Mouse (Mus musculus) right cerebral cortex, postnatal 36 days (tissue): ENCODE measurements at regions not wholly inside any gene's neighbourhood (a gene's known extent, or its start where the extent isn't known, plus 50 kb on each side); places are given as distances from the start of the nearest gene placed in this dataset.

Source experiments
- DNase-seq, 2 experiments: peaks; one replicate each; pipeline ENCODE4 v3.0.0; 2022; ENCODE audit warnings: low spot score in 2 of 2, mixed read lengths in 1 of 2

DNA sequence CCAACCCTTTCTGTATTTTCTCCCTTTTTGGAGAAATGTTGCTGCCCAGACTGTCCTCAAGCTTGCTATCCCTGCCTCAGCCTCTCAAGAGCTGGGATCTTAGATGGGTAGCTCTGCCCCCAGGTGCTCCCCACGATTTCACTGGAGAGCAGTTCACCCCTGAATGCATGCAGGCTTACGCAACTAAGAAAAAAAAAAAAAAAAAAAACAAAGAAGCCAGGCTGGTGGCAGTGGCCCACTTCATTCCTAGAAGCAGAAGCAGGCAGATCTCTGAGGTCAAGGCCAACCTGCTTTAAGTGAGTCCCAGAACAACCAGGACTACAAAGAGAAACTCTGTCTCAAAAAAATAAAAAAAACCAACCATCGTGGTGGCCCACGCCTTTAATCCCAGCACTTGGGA, 51.2 kb upstream of the Fbxo11 start:
- no peak for DNase-seq

DNA sequence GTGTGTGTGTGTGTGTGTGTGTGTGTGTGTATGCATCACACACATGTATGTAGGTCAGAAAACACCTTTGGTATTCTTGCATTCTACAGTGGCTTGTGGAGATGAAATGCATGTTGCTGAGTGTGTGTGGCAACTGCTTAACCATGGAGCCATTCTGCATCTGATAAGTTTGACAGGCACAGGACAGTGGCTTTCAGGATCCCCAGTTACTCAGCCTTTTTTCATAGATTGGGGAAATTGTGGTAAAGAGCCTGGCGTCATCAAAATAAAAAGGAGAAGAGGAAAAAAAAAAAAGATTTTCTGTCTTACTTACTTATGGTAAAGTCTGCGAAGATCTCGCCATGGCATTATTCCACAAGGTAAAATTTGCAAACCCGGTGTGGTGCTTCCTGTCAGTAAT, 53.6 kb upstream of the Fbxo11 start:
- no peak for DNase-seq

DNA sequence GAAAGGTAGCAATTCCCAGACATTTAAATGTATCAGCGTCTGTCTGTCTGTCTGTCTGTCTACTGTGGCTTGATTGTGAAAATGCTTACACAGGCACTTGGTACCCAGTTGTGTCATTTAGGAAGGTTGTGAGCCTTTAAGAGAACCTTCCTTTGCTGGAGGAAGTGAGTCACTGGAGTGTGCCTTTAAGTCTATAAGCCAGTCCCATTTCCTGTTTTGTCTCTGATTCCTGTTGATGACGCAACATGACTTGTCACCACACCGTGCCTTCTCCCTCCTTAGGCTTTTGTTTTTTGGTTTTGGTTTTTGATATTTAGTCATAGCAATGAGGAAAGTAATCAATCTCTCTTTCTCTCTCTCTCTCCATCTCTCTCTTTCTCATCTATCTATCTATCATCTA, 58.6 kb upstream of the Fbxo11 start:
- DNase-seq = no peak

DNA sequence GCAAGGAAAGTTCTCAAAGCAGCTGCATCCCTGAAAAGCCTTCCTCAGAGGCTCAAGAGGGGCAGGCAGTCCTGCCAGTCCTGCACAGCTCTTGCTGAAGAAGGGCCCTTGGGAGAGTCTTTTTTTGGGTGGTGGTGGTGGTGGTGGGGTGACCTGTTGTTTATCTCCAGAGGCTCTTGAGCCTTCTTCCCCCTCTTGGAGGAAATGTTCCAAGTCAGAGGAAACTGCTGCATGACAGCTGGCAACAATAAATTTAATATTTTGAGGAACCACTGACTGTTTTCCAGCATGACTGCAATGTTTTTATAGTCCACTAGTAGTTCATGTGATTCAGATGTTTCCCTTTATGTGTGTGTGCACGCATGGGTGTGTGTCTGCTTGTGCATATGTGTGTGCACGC, 62.0 kb upstream of the Fbxo11 start:
- DNase-seq = no peak

DNA sequence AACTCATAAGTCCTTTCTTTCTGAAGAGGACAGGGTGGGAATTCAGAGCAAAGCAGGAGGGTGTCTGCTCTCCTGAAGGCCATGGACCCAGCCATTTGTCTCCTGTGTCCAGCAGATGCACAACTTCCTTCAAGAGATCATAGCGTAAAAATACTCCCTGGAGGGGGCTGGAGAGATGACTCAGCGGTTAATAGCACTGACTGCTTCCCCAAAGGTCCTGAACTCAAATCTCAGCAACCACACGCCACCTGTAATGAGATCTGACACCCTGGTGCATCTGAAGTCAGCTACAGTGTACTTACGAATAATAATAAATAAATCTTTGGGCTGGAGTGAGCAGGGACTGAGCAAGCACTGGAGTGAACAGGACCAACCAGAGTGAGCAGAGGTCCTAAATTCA, 66.2 kb upstream of the Fbxo11 start:
- no peak for DNase-seq

DNA sequence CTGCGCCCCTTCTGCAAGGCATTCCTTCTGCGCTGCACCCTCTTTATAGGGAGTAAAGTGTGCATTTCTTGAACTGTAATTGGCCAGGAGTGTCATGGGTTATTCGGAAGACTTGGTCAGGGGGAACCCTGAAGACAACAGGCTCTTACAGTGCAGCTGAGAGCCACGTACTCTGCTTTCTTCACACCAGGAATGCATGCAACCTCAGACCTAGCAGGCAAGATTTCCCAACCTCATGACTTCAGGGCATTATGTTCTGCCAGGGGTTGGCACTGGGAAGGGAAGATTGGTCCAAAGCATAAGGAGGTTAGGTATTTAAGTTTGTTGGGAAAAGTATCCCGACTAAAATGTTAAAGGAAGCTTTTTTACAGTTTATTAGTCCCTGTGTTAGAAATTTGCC, 66.9 kb upstream of the Fbxo11 start:
- DNase-seq = no peak

DNA sequence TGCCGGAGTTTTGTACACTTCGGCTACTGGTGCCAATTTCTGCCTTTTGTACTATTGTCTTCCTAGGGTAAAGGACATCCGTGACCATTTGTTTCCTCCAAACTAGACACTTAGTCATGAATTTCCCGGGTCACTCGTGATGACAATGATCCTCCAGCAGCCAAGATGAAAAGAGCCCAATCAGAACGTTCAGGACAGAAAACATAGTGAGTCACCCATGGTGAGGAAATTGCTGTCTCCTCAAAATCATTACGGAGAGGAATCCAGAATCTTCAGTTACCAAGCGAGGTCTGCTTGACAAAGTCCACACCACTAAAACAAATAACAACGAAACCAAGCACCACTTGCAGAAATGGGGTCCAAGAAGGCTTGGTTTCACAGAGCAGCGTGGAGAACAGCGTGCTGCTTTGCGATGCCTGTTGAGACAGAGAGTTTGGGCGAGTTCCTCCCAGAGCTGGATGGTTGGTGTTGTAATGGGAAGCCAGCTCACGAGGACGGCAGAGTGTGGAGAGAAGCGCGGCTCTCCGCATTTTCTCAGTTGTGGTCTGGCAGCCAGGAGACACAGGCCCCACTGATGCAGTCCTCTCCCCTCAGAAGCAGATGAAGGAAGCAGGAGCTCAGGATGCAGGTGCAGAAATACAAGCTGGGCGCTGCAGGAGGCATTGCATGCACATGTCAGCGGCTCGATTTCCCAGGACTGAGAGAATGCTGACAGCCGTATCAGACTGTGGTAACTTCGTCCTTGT, 67.7 kb upstream of the Fbxo11 start:
- no peak for DNase-seq

DNA sequence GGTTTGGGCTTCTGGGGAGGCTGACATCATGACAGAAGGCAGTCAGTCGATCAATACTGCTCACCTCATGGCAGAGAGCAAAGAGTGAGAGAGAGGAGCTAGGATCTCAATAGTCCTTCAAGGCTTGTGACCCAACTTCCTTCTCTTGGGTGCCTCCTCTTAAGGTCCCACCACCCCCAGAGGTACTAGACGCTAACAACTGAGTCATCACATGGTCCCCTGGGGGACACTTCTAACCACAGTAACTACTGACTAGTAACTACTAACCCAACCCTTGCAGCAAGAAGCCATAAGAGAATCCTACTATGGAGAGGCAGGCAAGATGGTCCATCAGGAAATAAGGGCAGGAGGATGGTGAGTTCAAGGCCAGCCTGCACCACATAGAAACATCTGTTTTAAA, 69.5 kb upstream of the Fbxo11 start:
- DNase-seq = no peak

DNA sequence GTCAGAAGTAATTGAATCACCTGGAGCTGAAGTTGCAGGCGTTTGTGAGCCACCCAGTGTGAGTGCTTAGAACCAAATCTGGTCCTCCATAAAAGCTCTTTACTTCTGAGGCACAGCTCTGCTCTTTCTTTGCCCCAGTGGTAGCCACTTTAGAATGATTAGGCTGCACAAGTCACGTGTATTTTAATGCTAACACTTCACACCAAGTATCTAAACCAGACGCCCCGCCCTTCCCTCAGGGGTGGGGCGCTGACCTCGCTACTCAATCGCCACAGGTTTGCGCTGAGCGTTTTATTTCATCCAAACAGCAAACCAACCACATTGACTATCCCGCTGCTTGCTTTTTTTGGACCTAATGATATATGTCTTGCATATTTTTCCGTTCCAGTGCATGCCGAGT, 76.4 kb upstream of the Fbxo11 start:
- no peak for DNase-seq

DNA sequence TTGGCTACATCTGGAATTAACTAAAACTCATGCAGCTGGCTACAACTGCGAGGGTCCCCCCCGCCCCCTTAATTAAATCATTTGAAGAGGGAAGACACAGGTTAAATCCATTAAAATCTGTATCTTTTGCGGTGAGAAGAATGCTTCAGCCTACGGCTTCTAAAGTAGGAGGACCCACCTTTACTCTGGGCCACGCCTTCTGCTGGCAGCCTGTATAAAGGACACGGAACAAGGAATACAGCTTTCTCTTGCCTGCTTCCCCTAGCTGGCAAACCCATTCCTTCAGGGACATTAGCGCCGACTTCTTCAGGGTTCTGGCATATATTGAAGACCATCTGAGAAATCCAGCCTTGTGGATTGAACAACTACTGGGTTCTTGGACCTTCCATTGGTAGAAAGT, 76.9 kb upstream of the Fbxo11 start:
- no peak for DNase-seq

DNA sequence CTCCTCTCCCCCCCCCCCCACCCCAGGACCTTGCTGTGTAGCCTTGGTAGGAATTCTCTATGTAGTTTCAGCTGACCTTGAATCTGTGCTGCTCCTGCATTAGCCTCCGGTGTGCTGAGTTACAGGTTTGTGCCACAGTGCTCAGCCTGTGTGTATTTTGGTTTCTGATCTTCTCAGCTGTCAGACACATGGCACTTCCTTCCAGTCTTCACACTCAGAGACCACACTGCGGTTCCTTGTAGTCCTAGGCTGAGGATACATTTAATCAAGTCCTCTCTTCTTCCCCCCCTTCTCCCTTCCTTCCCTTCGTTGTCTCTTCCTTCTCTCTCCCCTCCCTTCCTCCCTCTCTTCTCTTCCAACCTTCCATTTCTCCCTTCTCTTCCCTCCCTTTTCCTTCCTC, 77.7 kb upstream of the Fbxo11 start:
- DNase-seq = no peak

DNA sequence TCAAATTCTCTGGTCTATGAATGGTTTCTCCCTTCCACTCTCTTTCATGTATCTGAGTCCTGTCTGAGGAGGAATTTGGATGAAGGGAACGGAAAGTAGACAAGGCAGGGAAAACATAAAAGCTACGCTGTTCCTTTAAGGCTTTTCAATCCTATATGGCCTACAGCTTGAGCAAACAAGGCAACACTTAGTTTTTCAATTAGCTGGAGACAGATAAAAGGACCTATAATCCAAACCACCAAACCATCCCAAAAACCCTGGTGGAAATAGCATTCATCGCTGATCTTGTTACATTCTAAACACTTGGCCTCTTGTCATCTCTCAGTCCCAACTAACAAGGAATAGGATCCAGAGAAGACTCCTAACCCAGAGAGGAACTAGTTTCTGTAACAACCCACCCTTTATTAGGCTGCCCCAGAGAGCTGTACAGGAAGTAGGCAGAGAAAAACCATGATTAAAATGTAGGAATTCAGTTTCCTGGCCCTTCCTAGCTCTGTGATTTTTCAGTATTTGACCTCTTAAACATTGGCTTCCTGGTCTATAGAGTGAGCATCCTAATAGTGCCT, 78.4 kb upstream of the Fbxo11 start:
- no peak for DNase-seq

DNA sequence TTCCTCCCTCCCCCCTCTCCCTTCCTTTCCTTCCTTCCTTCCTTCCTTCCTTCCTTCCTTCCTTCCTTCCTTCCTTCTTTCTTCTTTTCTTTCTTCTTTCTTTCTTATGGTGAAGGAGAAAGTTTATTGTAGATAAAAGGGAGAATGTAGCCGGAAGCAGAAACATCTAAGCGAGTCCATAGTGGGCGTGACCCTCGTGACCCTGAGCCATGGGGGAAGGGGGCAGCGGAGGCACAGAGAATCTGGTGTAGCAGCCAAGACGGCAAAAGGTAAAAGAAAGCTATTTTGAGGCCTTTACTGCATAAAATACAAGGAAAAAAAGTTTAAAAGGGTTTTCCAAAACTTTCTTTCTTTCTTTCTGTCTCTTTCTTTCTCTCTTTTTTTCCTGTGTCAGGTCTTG, 93.5 kb upstream of the Fbxo11 start:
- DNase-seq = no peak

DNA sequence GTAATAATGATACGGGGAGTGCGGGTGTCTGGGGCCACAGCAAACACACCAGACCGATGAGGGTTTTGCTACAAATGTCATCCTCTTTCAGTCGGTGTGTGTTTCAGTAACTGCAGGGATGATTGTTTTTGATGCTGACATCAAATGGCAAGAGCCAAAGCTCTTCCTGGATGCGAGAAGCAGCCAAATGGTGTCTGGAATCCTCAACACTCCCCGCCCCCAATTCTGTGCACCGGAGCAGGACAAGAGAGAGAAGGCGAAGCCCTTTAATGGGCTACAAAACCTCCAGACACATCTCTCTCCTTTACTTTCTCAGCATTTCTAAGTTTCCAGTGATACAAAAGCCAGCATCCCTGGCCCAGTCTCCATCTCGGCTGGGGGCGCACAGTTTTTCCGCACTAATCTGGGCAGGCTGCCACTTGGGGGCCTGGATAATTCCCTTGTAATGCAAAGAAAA, 94.1 kb upstream of the Fbxo11 start:
- DNase-seq = no peak

DNA sequence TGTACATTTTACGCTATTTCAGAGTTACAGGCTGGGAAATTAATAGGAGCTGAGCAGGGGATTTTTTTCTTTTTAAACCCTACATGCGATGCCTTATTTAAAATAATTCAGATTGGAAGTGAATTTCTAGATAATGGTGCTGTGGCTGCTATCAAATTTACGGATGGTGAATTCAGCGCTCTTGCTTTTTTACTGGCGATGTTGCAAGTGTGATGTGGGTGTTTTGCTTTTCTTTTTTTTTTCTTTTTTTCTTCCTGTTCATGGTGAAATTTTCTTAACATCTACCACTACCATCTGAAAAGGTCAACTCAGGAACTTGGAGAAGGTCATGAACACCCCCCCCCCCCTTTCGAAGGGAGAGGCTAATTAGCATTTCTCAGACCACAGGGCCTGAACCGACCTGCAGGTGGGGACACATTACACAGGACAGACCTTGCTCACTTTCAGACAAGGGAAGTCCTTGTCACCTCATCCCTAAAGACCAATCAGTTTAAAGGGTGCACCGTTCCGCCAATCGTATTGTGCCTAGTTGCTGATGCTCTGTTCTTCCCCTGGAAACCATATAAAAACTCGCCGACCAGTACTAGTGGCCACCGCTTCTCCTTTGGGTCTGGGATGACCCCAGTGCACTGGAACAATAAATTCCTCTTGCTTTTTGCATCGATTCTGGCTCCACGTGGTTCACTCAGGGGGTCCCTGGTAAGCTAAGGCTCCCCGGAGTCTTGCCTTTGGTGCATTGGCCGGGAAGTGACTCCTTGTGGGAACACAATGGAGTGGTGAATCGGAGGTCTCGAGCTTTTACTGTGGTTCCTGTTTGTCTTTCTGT, 95.0 kb upstream of the Fbxo11 start:
- DNase-seq = no peak

DNA sequence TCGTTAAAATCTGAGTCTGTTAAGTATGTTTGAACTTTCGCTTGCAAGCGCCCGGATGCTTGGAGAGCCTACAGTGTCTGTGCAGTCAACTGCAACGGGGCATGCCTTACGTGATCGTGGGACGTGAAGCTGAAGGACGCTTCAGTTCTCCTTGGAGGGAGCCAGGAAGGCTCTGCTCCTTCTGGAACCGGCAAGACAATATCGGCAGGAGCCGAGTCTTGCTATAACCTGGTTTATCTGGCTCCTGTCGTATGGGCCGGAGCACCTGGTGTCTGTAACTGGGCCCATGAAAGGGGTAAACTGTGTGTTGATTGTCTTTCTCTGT, 95.5 kb upstream of the Fbxo11 start:
- no peak for DNase-seq

DNA sequence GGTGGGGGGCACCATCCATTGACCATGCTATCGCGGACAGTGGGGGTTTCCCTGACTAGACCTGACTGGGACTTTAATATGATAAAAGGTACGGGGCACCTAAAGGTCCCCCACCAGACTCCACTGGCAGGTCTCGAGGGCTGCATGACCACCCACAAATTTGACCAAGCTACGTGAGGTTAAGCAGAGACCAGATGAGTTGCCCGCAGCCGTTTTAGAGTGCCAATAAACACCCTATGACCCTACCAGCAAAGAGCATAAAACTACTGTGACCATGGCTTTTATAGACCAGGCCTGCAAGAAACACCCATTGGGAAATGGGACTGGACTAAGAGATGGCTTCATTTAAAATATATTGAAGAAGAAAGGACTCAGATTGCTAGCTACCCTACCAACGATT, 96.7 kb upstream of the Fbxo11 start:
- no peak for DNase-seq

DNA sequence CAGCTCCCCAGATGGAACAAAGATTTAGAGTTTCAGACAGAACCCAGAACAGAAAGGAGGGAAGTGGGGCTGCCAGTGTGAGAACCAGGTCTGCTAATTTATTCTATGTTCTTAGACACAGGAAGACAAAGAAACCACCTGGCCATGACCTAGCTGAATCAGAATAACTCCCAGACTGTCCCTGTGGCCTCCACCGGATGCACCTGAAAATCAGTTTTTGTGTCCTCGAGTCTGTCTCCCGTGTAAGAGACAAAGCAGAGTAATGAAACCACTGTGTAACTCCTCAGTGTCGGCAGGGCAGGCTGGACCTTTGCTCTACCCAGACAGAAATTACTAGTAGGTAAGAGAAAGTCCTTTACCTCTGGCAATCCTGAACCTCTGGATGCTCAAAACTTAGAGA, 99.7 kb upstream of the Fbxo11 start:
- DNase-seq = no peak

DNA sequence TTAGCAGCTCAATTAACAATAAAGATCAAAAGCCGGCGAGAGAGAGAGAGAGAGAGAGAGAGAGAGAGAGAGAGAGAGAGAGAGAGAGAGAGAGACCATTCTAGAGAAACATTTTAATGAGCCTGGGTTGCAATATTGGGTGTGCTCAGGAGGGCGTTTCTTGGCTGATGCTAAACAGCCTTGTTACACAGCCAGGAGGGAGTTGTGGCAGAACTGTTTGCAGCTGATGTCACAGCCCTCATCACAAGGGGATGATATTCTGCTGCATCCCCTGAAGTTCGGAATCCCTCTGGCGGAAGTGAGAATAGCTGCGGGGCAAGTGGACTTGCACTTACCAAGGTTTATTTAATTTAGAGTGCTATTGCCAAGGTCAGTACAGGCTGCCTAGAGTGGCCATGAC, 100.7 kb upstream of the Fbxo11 start:
- no peak for DNase-seq

DNA sequence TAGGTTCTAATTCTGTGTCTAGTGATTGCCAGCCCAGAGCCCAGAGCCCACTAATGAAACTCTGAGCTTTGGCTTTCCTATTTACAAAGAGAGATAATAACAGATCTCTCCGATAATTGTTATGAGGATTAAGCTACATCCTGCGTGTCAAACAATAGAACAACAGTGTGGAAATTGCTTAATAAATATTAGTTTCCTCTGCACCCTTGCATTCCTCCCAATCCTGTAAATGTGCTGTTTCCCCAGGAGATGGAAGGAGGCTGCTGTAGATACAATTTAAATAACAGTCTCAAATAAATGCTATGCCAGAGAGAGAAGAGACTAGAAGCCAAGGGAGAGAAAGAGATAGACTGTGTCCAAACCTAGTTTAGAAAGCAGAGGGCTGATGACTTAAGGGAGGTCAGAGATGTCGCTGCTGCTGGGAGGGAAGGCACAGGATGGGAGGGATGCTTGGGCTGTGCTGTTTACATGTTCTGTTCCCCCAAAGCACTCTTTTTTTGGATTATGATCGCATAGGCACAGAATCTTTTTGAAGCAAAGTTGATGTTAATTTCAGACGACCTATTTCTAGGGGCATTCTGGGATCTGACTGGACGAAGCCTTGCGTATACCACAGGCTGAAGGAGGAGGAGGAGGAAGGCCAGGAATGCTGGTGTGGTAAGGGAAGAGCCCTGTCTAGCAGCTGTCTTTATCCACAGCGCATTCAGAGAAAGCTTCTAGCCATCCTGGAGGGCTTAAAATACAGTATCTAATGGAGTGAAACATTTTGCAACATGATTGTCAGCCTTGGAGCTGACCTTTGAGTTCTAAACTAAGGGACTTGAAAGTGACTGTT, 103.4 kb upstream of the Fbxo11 start:
- no peak for DNase-seq

DNA sequence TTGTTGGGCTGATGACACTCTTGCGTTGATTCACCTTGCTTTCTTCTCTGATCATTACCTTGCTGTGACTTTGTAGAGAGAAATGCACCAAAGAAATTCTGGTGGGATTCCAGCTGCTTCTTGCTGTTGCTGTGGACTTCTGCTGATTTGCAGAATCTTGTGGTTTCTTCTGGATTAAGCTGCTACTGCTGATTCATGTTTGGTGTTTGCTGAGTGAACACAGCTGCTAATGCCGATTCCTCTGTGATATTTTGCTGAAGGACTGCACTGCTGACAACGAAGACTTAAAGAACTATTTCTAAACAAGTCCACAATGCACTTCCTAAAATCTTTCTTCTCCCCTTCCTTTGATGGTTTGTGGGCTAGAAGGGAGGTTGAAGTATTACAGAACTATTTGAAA, 106.5 kb upstream of the Fbxo11 start:
- no peak for DNase-seq

DNA sequence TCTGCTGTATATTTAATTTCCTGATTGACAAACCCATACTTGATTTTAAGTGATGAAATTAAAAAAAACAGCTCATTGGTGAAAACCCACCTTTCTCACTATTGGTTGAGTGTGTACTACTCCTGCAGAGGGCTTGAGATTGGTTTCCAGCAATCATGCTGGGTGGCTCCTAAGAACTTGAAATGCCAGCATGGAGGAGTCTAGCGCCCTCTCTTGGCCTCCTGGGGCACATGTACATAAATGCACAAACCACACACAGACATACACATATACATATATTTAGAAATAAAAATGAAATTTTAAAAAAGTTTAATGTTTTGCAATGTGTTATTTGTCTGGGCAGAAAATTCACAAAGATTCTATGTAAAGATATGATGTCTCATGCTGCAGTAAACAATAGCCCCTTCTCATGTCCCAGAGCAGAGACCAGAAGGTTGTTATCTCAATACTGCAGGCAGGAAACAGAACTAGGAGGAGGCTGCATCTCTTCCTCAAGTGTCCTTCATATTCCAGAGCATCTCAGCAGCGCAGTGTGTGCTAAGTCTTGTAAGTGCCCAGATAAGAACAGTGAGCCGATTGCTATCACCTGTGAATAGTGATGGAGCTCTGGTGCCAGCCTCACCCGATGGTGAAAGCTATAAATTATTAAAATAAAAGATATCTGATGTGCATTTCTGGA, 108.4 kb upstream of the Fbxo11 start:
- no peak for DNase-seq
